Mouse (Mus musculus): ENCODE measurements around the gene Camta1.

Gene Camta1

GRCm38 (mm10) chr4:151861471-151861805 lies 238 bp downstream of the Camta1 start:
- DNase-seq (ENCODE audit: inconsistent age in 2 of 2, low spot score in 1 of 2) = no peak

- DNase-seq (ENCODE audit: inconsistent age in 2 of 2, low spot score in 1 of 2) = peak; percentile 63 to 75
These were observed 990 bp downstream of the Camta1 start for GRCm38 (mm10) chr4:151860441-151861331.

- DNase-seq (ENCODE audit: inconsistent age in 2 of 2, low spot score in 1 of 2) = no peak
These were observed 2.4 kb downstream of the Camta1 start for GRCm38 (mm10) chr4:151859275-151859674.

DNA sequence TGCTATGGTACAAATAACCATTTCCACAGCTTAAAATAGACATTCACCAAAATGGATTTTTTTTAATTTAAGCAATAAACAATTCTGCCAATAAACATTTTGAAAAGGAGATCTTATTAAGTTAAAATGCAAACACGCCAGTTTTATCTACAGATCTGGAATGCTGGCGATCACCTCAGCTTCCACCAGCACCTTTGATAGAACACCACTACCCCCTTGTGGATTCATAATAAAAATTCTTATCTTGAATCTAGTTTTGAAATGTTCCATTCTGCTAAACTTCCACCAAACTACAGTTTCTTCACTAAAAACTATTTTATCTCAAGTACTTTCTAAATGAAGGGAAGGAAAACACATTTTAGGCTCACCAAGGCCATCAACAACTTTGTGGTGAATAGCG lies 7.7 kb downstream of the Camta1 start:
- DNase-seq (ENCODE audit: inconsistent age in 2 of 2, low spot score in 1 of 2) = peak in 1 of 2 experiments; percentile 66

- DNase-seq (ENCODE audit: inconsistent age in 2 of 2, low spot score in 1 of 2) = peak; percentile 37 to 81
These were observed 10.5 kb downstream of the Camta1 start for GRCm38 (mm10) chr4:151851179-151851578.

GRCm38 (mm10) chr4:151842591-151842990 lies 19.1 kb downstream of the Camta1 start:
- no peak for DNase-seq (ENCODE audit: inconsistent age in 2 of 2, low spot score in 1 of 2)

- DNase-seq (ENCODE audit: inconsistent age in 2 of 2, low spot score in 1 of 2) = no peak
These were observed 23.2 kb downstream of the Camta1 start for GRCm38 (mm10) chr4:151838518-151838917.

GRCm38 (mm10) chr4:151835860-151836259 lies 25.8 kb downstream of the Camta1 start:
- no peak for DNase-seq (ENCODE audit: inconsistent age in 2 of 2, low spot score in 1 of 2)

- no peak for DNase-seq (ENCODE audit: inconsistent age in 2 of 2, low spot score in 1 of 2)
These were observed 27.1 kb downstream of the Camta1 start for GRCm38 (mm10) chr4:151834536-151834935.

- DNase-seq (ENCODE audit: inconsistent age in 2 of 2, low spot score in 1 of 2) = no peak
These were observed 27.7 kb downstream of the Camta1 start for GRCm38 (mm10) chr4:151833940-151834449.

DNA sequence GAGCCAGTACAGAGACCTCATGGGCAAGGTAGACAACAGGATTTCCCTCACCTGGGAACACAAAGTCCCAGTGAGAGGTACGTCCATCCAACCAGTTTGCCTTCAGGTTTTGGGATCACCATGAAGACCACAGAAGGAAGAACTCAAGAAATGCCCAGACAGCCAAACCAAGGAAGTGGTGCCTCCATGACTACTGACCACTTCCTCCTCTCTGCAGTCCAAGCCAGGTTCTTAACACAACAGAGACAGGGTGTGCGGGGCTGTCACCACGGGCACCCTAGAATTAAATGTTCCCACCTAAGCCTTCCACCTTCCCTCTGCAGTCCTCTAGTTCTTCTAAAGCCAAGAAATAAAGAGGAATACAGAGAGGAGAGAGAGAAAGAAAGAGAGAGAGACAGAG lies 33.8 kb downstream of the Camta1 start:
- DNase-seq (ENCODE audit: inconsistent age in 2 of 2, low spot score in 1 of 2) = no peak

DNA sequence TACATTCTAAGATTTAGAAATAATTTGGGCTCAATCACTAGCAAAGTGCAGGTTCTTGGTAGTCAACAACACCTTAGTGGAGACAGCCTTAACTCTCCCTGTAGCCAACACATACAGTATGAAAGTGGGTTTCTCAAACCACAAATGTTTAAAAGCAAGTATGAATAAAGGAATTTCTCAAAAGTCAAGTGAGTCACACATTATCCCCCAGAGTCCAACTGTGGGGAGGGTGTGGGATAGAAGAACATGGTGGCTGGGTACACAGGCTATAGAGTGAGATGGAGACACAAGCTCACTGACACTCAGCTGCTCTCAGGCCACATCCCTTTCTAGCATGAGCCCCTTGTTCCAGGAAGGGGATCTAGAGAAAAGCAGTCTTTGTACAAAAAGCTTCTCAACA lies 34.3 kb downstream of the Camta1 start:
- no peak for DNase-seq (ENCODE audit: inconsistent age in 2 of 2, low spot score in 1 of 2)

GRCm38 (mm10) chr4:151823963-151824362 lies 37.7 kb downstream of the Camta1 start:
- peak in 1 of 2 experiments; percentile 26 for DNase-seq (ENCODE audit: inconsistent age in 2 of 2, low spot score in 1 of 2)

DNA sequence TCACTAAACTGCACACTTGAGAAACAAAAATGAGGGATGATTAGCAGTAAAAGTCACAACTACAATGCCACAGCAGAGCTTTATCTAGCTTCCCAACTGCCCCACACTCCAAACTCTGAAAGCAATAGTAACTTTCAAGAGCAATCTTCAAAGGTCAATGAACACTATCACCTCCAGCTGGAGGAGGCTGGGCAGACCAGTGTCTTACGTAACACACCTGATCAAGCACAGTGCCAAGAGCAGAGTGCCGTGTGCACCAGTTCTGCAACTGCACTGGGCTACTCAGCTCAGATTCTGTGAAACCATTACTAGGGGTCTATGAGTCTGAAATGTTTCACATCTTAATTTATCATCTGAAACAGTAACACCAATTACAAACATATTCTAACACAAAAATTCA lies 38.7 kb downstream of the Camta1 start:
- no peak for DNase-seq (ENCODE audit: inconsistent age in 2 of 2, low spot score in 1 of 2)

- DNase-seq (ENCODE audit: inconsistent age in 2 of 2, low spot score in 1 of 2) = no peak
These were observed 43.5 kb downstream of the Camta1 start for GRCm38 (mm10) chr4:151817981-151818766.

- no peak for DNase-seq (ENCODE audit: inconsistent age in 2 of 2, low spot score in 1 of 2)
These were observed 48.0 kb downstream of the Camta1 start for GRCm38 (mm10) chr4:151813711-151814110.

DNA sequence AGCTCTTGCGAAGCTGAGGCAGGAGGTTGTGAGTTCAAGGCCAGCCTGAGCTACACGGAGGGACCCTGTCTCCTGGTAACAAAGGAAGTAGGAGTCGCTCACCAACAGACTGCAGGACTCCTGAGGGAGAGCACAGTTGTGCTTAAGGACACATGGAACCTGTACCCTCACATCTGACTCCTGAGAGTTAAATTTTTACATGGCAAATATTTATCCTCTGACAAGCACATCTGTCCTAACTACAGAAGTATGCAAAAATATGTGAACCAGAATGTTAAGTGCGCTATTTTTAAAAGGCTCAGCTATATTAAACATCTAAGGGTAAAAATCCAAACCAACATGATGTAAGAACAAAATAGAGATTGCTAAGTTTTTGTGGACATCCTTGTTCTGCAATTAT lies 56.0 kb downstream of the Camta1 start:
- no peak for DNase-seq (ENCODE audit: inconsistent age in 2 of 2, low spot score in 1 of 2)

DNA sequence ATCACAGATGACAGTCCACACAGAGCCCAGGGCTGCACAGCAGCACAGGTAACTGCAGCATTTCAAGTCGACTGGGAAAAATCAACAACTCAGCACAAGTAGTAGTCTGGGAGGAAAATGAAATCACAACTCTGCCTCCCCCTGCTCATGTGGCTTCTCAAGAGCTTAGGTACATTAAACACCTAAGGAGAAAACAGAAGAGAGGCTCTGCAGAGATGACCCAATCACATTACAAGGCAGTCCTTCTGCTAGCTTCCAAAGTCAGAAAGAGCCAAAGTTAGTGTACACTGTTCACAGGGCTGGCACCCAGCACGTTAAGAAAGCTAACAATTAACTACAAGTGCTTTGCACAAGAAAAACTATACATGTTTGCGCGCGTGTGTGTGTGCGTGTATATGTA lies 56.6 kb downstream of the Camta1 start:
- DNase-seq (ENCODE audit: inconsistent age in 2 of 2, low spot score in 1 of 2) = no peak

GRCm38 (mm10) chr4:151804208-151804607 lies 57.5 kb downstream of the Camta1 start:
- no peak for DNase-seq (ENCODE audit: inconsistent age in 2 of 2, low spot score in 1 of 2)

GRCm38 (mm10) chr4:151798630-151799029 lies 63.0 kb downstream of the Camta1 start:
- DNase-seq (ENCODE audit: inconsistent age in 2 of 2, low spot score in 1 of 2) = no peak

DNA sequence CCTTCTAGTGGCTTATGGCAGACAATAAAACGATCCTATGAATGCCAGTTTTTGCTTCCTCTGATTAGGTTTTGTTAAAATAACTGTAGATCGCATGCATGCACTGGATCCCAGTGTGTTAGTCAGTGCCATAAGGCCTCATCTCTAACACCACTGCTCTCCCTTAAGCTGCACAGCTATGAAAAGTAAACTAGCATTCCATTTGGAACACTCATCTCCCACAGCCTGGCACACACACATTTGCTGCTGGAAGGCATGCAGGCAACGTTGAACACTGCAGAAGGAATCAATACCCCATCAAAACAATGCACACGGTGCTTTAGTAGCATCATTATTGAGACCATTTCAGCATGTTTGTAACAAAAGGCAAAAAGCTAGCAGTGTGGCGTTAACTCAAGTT lies 68.0 kb downstream of the Camta1 start:
- DNase-seq (ENCODE audit: inconsistent age in 2 of 2, low spot score in 1 of 2) = no peak
